Mouse (Mus musculus): ENCODE data around the gene 9630041A04Rik. TPM values are rescaled to one million over a fixed set of nuclear protein-coding genes. Genes with fewer than 3 reads are reported as not detected.

Gene 9630041A04Rik
- total and polyA plus RNA-seq, 3 experiments: not detected

- in situ Hi-C loops (cut with MboI; ENCODE audit: low pct_ligation_motif_present, low pct_unique_long_range_greater_than_20kb, low sequenced_read_pairs) (no loop called here), dilution Hi-C loops (cut with MboI; ENCODE audit: extremely low pct_ligation_motif_present, extremely low pct_unique_long_range_greater_than_20kb, low sequenced_read_pairs) (no loop called here)
- Histone ChIP-seq H3K27ac (ENCODE audit: insufficient read depth, low read depth) (no peak overlapping the region), H3K9me3 (replicated peaks; ENCODE audit: low read length) (peaks cover 84% of the 10 kb centered on the region), H3K79me2 (replicated peaks; ENCODE audit: control insufficient read depth, extremely low read depth, insufficient read depth, poor library complexity, severe bottlenecking) (no peaks in the 10 kb centered on the region), H3K9ac (ENCODE audit: insufficient read depth, low read depth) (no peak overlapping the region), H3K27me3 (replicated peaks) (no peaks in the 10 kb centered on the region), H3K36me3 (replicated peaks in 1 of 2; ENCODE audit: control insufficient read depth in 1 of 2, insufficient read depth in 1 of 2, low read length in 1 of 2) (no peaks in the 10 kb centered on the region), H3K4me3 (replicated peaks in 1 of 3; ENCODE audit: low read depth in 2 of 3, low read length in 2 of 3, poor library complexity in 1 of 3) (no peak overlapping the region), H3K4me1 (ENCODE audit: control insufficient read depth in 1 of 2, insufficient read depth in 2 of 2) (no peaks in the 10 kb centered on the region), H3K4me2 (ENCODE audit: insufficient read depth, low read depth, poor library complexity, severe bottlenecking) (no peak overlapping the region)
- DNase-seq (ENCODE audit: extremely low read depth): no peak
- TF ChIP-seq E2F4 (IDR thresholded peaks at IDR 0.05; ENCODE audit: insufficient replicate concordance, low read depth, low read length): no peak
- TF ChIP-seq KAT2A (IDR thresholded peaks at IDR 0.05; ENCODE audit: insufficient replicate concordance, low read length): no peak
- TF ChIP-seq ZC3H11A (IDR thresholded peaks at IDR 0.05; ENCODE audit: low read depth, low read length): no peak
- TF ChIP-seq UBTF (IDR thresholded peaks at IDR 0.05; ENCODE audit: low read depth, low read length): no peak
- TF ChIP-seq ZMIZ1 (IDR thresholded peaks at IDR 0.05; ENCODE audit: low read depth, low read length): no peak
- no peak for TF ChIP-seq CHD1 (IDR thresholded peaks at IDR 0.05; ENCODE audit: low read depth, low read length)
- no peak for TF ChIP-seq USF2 (conservative IDR thresholded peaks at IDR 0.05; ENCODE audit: low read depth, low read length)
- no peak for TF ChIP-seq HCFC1 (IDR thresholded peaks at IDR 0.05; ENCODE audit: low read depth, low read length)
- no peak for TF ChIP-seq TCF12 (IDR thresholded peaks at IDR 0.05; ENCODE audit: low read depth, low read length)
- TF ChIP-seq ZKSCAN1 (IDR thresholded peaks at IDR 0.05; ENCODE audit: borderline replicate concordance, low read depth, low read length): no peak
- no peak for TF ChIP-seq NELFE (IDR thresholded peaks at IDR 0.05; ENCODE audit: low read depth, low read length)
- no peak for TF ChIP-seq SIN3A (IDR thresholded peaks at IDR 0.05; ENCODE audit: low read length)
- TF ChIP-seq USF1 (IDR thresholded peaks at IDR 0.05; ENCODE audit: low read depth, low read length): no peak
- no peak for TF ChIP-seq ZNF384 (IDR thresholded peaks at IDR 0.05; ENCODE audit: low read depth, low read length)
- no peak for TF ChIP-seq POLR2A (IDR thresholded peaks at IDR 0.05; ENCODE audit: low read depth, low read length)
- no peak for TF ChIP-seq IRF4 (IDR thresholded peaks at IDR 0.05; ENCODE audit: low read depth, low read length)
Measured at GRCm38 (mm10) chr9:101971806-101972205, 110.2 kb downstream of the 9630041A04Rik start.

GRCm38 (mm10) chr9:101972314-101972713, 110.7 kb downstream of the 9630041A04Rik start:
- Histone ChIP-seq H3K9me3 (replicated peaks; ENCODE audit: low read length) (peaks cover 83% of the 10 kb centered on the region), H3K36me3 (replicated peaks in 1 of 2; ENCODE audit: control insufficient read depth in 1 of 2, insufficient read depth in 1 of 2, low read length in 1 of 2) (no peaks in the 10 kb centered on the region), H3K27ac (ENCODE audit: insufficient read depth, low read depth) (no peak overlapping the region), H3K9ac (ENCODE audit: insufficient read depth, low read depth) (no peak overlapping the region), H3K4me1 (ENCODE audit: control insufficient read depth in 1 of 2, insufficient read depth in 2 of 2) (no peaks in the 10 kb centered on the region), H3K27me3 (replicated peaks) (no peaks in the 10 kb centered on the region), H3K4me3 (replicated peaks in 1 of 3; ENCODE audit: low read depth in 2 of 3, low read length in 2 of 3, poor library complexity in 1 of 3) (no peak overlapping the region), H3K79me2 (replicated peaks; ENCODE audit: control insufficient read depth, extremely low read depth, insufficient read depth, poor library complexity, severe bottlenecking) (no peaks in the 10 kb centered on the region), H3K4me2 (ENCODE audit: insufficient read depth, low read depth, poor library complexity, severe bottlenecking) (no peak overlapping the region)
- in situ Hi-C loops (cut with MboI; ENCODE audit: low pct_ligation_motif_present, low pct_unique_long_range_greater_than_20kb, low sequenced_read_pairs): no loop called here
- no peak for DNase-seq (ENCODE audit: extremely low read depth)
- no peak for TF ChIP-seq MAFK (IDR thresholded peaks at IDR 0.05; ENCODE audit: insufficient replicate concordance, low read length)
- no peak for TF ChIP-seq GABPA (IDR thresholded peaks at IDR 0.05; ENCODE audit: insufficient replicate concordance, low read depth, low read length)
- no peak for TF ChIP-seq RAD21 (IDR thresholded peaks at IDR 0.05; ENCODE audit: low read depth, low read length)
- no peak for TF ChIP-seq ZMIZ1 (IDR thresholded peaks at IDR 0.05; ENCODE audit: low read depth, low read length)
- TF ChIP-seq IRF4 (IDR thresholded peaks at IDR 0.05; ENCODE audit: low read depth, low read length): no peak
- no peak for TF ChIP-seq NELFE (IDR thresholded peaks at IDR 0.05; ENCODE audit: low read depth, low read length)
- TF ChIP-seq SMC3 (IDR thresholded peaks at IDR 0.05; ENCODE audit: low read depth, low read length): no peak
- TF ChIP-seq MAZ (IDR thresholded peaks at IDR 0.05; ENCODE audit: low read depth, low read length): no peak
- no peak for TF ChIP-seq POLR2A (IDR thresholded peaks at IDR 0.05; ENCODE audit: low read depth, low read length)
- dilution Hi-C loops (cut with MboI; ENCODE audit: extremely low pct_ligation_motif_present, extremely low pct_unique_long_range_greater_than_20kb, low sequenced_read_pairs): no loop called here
